Mouse (Mus musculus) ES-E14 (cell line): ENCODE measurements at regions not wholly inside any gene's neighbourhood (a gene's known extent, or its start where the extent isn't known, plus 50 kb on each side); places are given as distances from the start of the nearest gene placed in this dataset.

Source experiments
- MAFK ChIP-seq: IDR thresholded peaks from 2 replicates; pipeline ENCODE4 v1.6.1; 2014; ENCODE audit warnings: mild to moderate bottlenecking, low read depth, low read length, inconsistent platforms; ENCODE audit not compliant: insufficient read depth
- ZNF384 ChIP-seq: IDR thresholded peaks from 2 replicates; pipeline ENCODE4 v1.6.1; 2012; ENCODE audit warnings: low read depth, low read length, inconsistent platforms

- no peak for TF ChIP-seq ZNF384
- TF ChIP-seq MAFK, result no peak
Observed at GRCm38 (mm10) chr8:115554185-115554584, 153.4 kb downstream of the Maf start.
